Comparison of ENCODE assay signal across 10 mouse cellular contexts in the genomic region with DNA sequence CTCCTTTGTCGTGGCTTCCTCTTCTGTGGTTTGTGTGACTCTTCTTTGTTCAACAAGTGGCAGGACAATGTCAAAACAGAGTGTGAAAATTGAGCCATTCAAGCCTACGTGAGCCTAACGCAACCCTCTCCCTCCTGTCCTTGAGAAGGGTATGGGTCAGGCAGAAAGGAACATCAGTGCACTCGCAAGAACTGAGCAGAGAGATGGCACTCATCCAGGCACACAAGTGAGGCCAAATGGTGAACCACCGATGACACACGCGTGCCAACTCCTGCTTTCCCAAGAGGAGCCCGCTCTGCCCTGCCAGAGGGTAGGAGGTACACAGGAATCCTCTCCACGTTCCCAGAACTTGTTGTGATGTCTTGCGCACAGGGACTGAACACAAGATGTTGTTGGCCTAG. TPM values are rescaled to one million over a fixed set of nuclear protein-coding genes. Genes with fewer than 3 reads are reported as not detected.
DNase-seq lines count a peak whose midpoint lies in the region; ATAC-seq lines count a peak whose summit lies in the region.
"Had no signal": no experiment of that assay in that cellular context is flagged by ENCODE, and none has a peak within 500 bp of the region (broad histone marks: within the 10 kb centered on the region; RNA-seq: fewer than 3 reads in every experiment).

No protein-coding gene starts in this region.

- H3K9me3 ChIP-seq in liver, embryonic 16.5 days (replicated peaks; ENCODE audit: control insufficient read depth, low read length): no peaks in the 10 kb centered on the region
- H3K9me3 ChIP-seq in liver, embryonic 11.5 days (ENCODE audit: control insufficient read depth, low read length): no peaks in the 10 kb centered on the region
- H3K9me3 ChIP-seq in megakaryocyte, embryonic 14.5 days: no peaks in the 10 kb centered on the region
- no peaks in the 10 kb centered on the region for H3K9me3 ChIP-seq in forebrain, embryonic 15.5 days
- H3K9me3 ChIP-seq: neural tube, embryonic 13.5 days had no signal

- no peaks in the 10 kb centered on the region for H3K36me3 ChIP-seq in liver, embryonic 16.5 days (ENCODE audit: control insufficient read depth, insufficient read depth)
- H3K36me3 ChIP-seq in liver, embryonic 11.5 days (ENCODE audit: control insufficient read depth, insufficient read depth, low read length): no peaks in the 10 kb centered on the region
- H3K36me3 ChIP-seq in megakaryocyte, embryonic 14.5 days (replicated peaks; ENCODE audit: low read length): peaks cover 50% of the 10 kb centered on the region
- H3K36me3 ChIP-seq in forebrain, embryonic 15.5 days: no peaks in the 10 kb centered on the region
- H3K36me3 ChIP-seq: neural tube, embryonic 13.5 days had no signal

- no peak for DNase-seq in liver, embryonic 11.5 days (ENCODE audit: low spot score)
- peak; percentile 89 for DNase-seq in brain, adult 2 months (ENCODE audit: low read depth, low spot score)
- DNase-seq in gastrocnemius, postnatal 25 days: peak; percentile 69
- DNase-seq in thymus, postnatal 36 days: no peak
- no peak for DNase-seq in right cerebral cortex, adult 2 months (ENCODE audit: low spot score in 2 of 2)

- H3K9ac ChIP-seq in liver, embryonic 16.5 days (ENCODE audit: low read depth, low read length): no peak overlapping the region
- H3K9ac ChIP-seq in liver, embryonic 11.5 days (ENCODE audit: low read depth, low read length): no peak overlapping the region
- H3K9ac ChIP-seq in forebrain, embryonic 15.5 days (replicated peaks): no peak overlapping the region
- H3K9ac ChIP-seq: neural tube, embryonic 13.5 days had no signal

- H3K27me3 ChIP-seq in liver, embryonic 16.5 days (ENCODE audit: control insufficient read depth, insufficient read depth, low read depth, low read length): no peaks in the 10 kb centered on the region
- no peaks in the 10 kb centered on the region for H3K27me3 ChIP-seq in liver, embryonic 11.5 days (replicated peaks; ENCODE audit: control insufficient read depth, insufficient read depth, low read length)
- H3K27me3 ChIP-seq in megakaryocyte, embryonic 14.5 days (replicated peaks): no peaks in the 10 kb centered on the region
- no peaks in the 10 kb centered on the region for H3K27me3 ChIP-seq in forebrain, embryonic 15.5 days
- H3K27me3 ChIP-seq: neural tube, embryonic 13.5 days had no signal

- H3K4me1 ChIP-seq in liver, embryonic 16.5 days (ENCODE audit: control insufficient read depth, low read depth, low read length): peaks cover 8% of the 10 kb centered on the region; the same call in 1 of the 2 replicates
- H3K4me1 ChIP-seq in liver, embryonic 11.5 days (replicated peaks; ENCODE audit: control insufficient read depth, insufficient read depth, low read length): peaks cover 18% of the 10 kb centered on the region
- H3K4me1 ChIP-seq in megakaryocyte, embryonic 14.5 days: peaks cover 95% of the 10 kb centered on the region
- peaks cover 8% of the 10 kb centered on the region; the same call in 1 of the 2 replicates for H3K4me1 ChIP-seq in forebrain, embryonic 15.5 days

- H3K4me3 ChIP-seq in liver, embryonic 16.5 days (ENCODE audit: low read depth, low read length): no peak overlapping the region
- no peak overlapping the region for H3K4me3 ChIP-seq in liver, embryonic 11.5 days (ENCODE audit: low read depth, low read length)
- peak overlapping the region; percentile 72 for H3K4me3 ChIP-seq in megakaryocyte, embryonic 14.5 days (replicated peaks)
- H3K4me3 ChIP-seq in forebrain, embryonic 15.5 days: no peak overlapping the region
- H3K4me3 ChIP-seq: neural tube, embryonic 13.5 days had no signal

- peak overlapping the region; percentile 44 for H3K27ac ChIP-seq in liver, embryonic 16.5 days (ENCODE audit: low read length)
- H3K27ac ChIP-seq in liver, embryonic 11.5 days (ENCODE audit: low read depth, low read length): no peak overlapping the region
- H3K27ac ChIP-seq in forebrain, embryonic 15.5 days (replicated peaks): no peak overlapping the region
- H3K27ac ChIP-seq: kidney, postnatal 0 days; neural tube, embryonic 13.5 days had no signal

- ATAC-seq in liver, embryonic 16.5 days (ENCODE audit: low read depth): no peak
- no peak for ATAC-seq in liver, embryonic 11.5 days (replicated peaks; ENCODE audit: low FRiP score)
- ATAC-seq in forebrain, embryonic 15.5 days (replicated peaks): no peak

- 67% methylated on average over 10 of the region's 10 CpGs for WGBS in liver, embryonic 16.5 days (ENCODE audit: insufficient replicate concordance)
- 76% methylated on average over 10 of the region's 10 CpGs for WGBS in liver, embryonic 11.5 days
- WGBS in forebrain, embryonic 15.5 days: 62% methylated on average over 10 of the region's 10 CpGs

- no peak overlapping the region for H3K4me2 ChIP-seq in liver, embryonic 16.5 days (ENCODE audit: low read depth, low read length)
- no peak overlapping the region for H3K4me2 ChIP-seq in liver, embryonic 11.5 days
- no peak overlapping the region for H3K4me2 ChIP-seq in forebrain, embryonic 15.5 days (replicated peaks)
- H3K4me2 ChIP-seq: neural tube, embryonic 13.5 days had no signal

RNA-seq across cellular contexts. Expression of a gene that starts 50.2 kb away (rescaled TPM):
- 0.48 and 0.65 TPM in 2 replicates for polyA plus RNA-seq in liver, embryonic 16.5 days (2015; fragmentation: Nextera tagmentation; extraction: Ambion mirVana)
- polyA plus RNA-seq in liver, embryonic 11.5 days (2014; fragmentation: Nextera tagmentation; extraction: Ambion mirVana): 1.6 and 2.1 TPM in 2 replicates
- total RNA-seq in gastrocnemius, postnatal 25 days (2021): 10 to 100 TPM; 27.0 to 28.2 TPM
- polyA plus RNA-seq in megakaryocyte, embryonic 14.5 days (2012; ENCODE audit: insufficient read depth, low replicate concordance): 1.9 and 3.5 TPM in 2 replicates
- 2.6 and 2.7 TPM in 2 replicates for polyA plus RNA-seq in forebrain, embryonic 15.5 days (2015; fragmentation: Nextera tagmentation; extraction: Ambion mirVana)

Comparison
In these comparisons a context has a peak if more than half of its experiments do, and no peak if none do; other contexts are left out.
1. DNase-seq: peak in brain, adult 2 months (single experiment) and gastrocnemius, postnatal 25 days (single experiment); none in liver, embryonic 11.5 days (single experiment), thymus, postnatal 36 days (0 of 2) and right cerebral cortex, adult 2 months (0 of 2).